Mouse (Mus musculus) cerebral cortex, adult 2 months (tissue): Measurements from ENCODE around the gene Ptch1.

Source experiments
- WGBS: fragments of 180-500 bp; shearing (Covaris S2); methylation state at CpG from one replicate; pipeline ENCODE4 v1.1.7; 2018; 5-methylcytosine and 5-hydroxymethylcytosine counted together

Gene Ptch1

DNA sequence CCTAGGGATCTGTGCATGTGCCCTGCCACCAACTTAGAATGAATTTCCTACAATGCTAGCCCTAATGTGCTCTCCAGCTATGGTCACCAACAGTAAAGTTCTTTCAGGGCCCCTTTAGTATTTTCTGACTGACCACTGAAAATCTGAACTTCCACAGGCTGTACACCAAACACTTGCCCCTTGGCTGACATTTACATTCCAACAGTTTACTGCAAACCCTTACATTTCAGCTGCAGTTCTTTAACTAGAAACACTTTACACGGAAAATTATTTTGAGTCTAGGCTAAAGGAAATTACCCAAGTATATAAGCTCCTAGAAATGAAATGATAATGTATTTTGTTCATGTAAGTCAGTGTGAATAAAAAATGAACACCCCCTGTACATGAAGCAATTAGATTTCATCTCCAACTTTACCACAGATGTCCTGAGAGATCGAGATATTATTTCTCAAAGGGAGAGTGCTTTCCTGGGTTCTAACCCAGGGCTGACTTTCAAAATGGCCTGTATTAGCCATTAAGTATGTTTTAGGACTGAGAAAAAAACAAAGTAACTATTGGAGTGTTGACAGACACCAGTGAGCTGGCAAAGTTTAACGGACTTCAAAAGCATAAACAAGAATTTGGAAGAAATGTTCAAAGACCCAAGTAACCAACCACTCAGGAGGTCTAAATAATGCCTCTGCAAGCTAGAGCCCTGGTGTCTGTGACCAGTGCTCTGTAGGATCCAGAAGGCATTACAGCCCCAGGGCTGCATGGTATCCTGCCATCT, 43.6 kb downstream of the Ptch1 start:
- 77% methylated on average over 3 of the region's 3 CpGs for WGBS

DNA sequence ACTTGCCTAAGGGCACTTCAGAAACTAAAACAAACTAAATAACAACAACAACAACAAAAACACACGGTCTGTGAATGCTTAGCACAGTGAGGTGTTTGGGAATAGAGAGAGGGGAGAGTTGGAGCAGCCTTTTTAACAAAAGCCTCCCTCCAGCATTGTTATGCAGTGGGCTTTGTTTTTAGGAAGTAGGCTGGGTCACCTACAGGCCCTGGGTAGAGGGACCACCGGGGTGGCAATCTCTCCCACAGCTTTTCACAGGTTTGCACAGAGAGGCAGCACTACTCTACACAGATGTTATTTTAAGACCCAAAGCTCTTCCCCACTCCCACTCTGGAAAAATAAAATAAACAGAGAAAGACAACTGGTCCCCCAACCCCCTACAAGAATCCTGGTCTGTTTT, 44.5 kb downstream of the Ptch1 start:
- 30% methylated on average over 2 of the region's 2 CpGs for WGBS

DNA sequence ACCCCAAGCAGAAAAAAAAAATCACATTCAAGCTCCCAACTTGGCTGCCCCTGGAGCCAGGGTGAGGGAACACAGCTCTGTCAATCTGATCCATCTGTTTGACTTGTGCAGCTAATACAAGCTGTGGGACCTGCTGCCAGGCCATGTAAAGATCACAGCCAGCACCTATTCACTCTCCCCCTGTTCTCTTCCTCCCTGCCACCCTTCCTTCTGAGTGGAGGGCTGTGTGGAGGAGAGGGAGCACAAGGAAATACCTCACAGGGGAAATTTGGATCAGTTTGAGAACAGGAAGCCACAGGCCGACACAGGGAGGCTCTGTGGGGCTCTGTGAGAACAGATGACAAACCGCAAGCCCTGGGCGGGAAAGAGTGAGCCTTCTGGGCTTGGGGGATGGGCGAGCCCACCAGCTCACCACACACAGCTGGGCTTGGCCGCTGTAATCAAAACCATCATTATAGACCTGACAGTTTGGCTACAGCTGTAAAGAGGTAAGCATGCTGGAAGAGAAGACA, 45.2 kb downstream of the Ptch1 start:
- 39% methylated on average over 5 of the region's 5 CpGs for WGBS

DNA sequence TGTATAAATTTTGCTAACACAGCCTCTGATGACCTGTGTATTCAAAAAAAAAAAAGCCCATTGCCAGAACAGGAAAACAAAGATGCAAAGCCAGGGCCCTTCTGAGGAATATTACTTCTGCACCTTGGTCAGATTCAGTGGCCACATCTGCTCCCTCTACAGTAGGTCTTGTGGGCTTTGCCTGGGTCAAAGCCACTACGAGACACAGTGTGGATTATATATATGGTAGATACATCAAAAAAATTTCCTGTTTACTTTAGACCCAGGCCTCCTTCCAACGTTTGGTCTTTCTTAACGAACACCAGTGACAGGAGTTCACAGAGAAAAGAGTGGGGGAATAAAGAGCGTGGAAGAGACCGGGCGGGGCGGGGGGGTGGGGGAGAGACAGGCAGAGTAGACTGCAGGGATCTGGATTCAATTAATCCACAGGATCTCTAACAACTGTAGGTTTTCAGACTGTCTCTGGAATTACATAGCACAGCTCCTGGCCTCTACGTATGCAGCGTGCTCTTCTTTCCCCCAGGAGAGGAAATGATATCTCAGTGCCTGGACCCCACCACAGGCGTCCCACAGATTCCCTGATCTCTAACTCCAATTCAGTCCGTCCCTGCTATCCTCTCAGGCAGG, 47.7 kb downstream of the Ptch1 start:
- 72% methylated on average over 11 of the region's 11 CpGs for WGBS

DNA sequence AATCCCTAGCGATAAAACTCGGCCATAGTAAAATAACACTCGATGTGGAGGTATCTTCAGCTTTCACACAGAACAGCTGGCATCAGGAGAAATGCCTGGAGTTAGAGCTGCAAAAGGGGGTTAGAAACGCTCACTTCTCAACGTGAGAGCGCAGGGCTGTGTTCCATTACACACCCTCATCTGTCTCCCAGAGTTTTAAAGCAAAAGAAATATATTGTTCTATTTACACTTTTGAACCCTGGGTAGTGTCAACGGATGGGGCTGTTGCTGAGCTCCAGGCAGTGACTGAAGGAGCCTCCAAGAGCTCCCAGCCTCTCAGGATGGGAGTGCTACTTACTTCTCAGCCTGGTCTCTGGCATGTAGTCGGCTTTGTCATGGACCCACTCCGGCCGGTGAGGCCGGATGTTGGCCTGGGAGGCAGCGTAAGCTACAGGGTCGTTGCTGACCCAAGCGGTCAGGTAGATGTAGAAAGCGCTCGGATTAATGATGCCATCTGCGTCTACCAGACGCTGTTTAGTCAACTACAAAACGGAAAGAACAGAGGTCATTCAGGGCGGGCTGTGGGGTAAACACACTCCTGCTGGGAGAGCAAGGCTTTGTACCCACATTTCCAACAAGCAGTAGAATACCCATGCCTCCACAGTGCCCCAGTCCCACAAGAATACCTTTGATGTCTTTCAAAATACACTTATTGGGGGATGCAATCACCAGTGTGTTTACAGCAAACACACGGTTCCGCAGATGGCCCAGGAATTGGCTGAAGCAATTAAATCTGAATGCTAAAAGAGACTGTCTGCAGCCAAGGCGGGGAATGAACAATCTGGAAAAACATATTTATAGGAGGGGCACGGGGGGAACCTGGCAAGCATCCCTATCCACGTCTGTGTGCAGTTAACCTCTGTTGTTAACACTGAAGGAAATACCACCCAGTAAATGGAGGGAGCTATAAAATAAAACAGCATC, 48.5 kb downstream of the Ptch1 start:
- 57% methylated on average over 25 of the region's 25 CpGs for WGBS

DNA sequence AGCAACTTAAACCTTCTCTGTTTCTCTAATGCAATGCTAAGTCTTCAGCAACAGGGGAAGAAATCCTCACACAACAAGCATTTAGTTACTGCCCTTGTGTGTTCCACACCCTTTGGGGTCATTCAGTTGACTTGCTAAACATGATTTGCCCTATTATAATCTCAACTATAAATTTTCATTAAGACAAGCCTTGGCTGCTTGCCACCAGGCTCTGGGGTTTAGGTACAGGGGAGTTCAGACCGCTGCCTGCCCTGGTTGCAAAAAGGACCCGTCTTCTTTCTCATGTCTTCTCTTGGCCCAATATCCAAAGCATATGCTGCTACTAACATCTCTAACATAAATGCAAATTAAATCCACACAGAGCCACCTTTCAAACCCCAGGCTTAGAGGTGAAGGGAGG, 49.3 kb downstream of the Ptch1 start:
- 75% methylated on average over 2 of the region's 2 CpGs for WGBS

DNA sequence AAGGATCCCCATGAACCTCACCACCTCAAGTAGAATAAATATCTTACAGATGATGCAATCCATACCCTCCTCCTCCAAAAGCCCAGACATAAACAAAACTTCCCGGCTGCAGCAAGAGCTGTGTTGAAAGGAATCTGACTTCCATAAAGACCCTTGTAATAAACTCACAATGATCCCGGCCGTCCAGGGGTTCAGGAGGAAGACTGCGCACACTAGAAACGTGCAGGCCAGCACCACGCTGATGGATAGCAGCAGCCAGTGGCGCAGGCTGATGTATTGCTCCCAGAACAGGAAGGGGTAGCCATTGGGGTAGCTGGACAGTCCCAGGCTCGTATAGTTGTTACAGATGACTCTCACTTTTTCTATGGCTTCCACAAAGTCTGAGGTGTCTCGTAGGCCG, 50.6 kb downstream of the Ptch1 start:
- 76% methylated on average over 10 of the region's 10 CpGs for WGBS

DNA sequence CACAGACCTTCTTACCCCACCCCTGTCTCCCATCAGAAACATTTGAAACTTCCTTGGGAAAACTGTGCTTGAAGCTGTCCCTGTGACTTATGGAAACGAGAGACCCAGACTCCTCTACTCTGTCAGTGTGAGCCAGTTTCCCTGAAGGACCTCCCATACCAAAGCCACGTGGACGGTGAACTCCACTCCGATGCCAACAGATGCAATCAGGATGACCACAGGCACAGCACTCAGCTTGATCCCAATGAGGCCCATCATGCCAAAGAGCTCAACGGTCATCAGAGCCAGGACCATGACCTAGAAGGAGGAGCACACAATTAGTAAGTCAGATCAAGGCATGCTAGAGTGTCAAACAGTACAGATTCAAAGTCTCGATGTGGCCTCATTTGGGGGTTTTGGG, 53.3 kb downstream of the Ptch1 start:
- WGBS = 88% methylated on average over 6 of the region's 6 CpGs

DNA sequence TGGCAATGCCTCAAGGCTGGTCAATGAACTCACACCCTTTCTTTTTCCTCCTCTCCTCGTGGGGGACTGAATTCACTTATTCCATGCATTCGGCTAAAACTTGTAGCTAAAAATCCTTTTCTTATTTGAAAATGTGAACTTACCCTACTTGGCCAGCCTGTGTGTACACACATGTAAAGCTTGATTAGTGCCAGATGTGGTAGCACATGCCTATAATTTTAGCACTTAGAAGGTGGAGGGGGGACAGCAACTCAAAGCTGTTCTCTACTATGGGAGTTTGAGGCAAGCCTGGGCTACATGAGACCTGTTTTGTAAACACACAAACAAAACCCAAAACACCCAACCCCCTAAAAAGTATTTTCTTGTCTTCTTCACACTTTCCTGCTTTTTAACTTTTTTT, 56.9 kb downstream of the Ptch1 start:
- WGBS = 76% methylated on average over 2 of the region's 2 CpGs

DNA sequence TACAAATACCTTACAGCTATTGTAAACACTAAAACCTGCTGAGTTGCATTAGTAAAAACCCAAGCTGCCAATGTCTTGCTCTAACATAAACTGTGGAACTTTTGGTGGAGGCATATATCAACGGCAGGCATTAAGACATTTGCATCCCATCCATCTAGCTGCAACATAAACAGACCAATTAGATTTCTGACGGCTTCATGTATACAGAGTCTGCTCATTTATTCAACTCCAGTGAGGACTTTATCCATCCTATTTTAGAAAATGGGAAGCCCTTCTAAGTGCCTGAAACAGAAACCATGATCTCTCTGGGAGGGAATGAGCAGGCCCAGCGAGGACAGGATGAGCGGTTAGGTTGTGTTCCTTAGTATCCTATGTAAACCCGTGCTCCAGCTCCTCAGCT, 57.9 kb downstream of the Ptch1 start:
- WGBS = 84% methylated on average over 5 of the region's 5 CpGs

DNA sequence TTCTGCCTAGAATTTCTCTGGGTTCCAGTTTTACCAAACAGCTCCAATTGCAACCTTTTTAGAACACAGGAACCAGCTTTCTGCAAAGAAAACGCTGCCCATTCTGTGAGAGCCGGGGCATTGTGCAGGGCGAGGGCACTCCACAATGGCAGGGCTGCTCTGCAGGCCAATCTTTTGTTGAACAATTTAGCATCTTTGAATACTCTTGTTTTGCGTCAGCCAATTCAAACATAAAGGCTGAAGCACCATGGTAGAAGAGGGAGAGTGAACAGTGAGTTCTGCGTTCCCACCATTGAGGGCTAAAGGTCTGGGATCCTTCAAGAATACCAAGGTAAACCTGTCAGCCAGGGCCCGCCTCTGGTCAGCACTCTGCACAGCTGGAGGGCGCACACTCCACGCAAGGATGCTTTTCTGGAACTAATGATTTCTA, 58.5 kb downstream of the Ptch1 start:
- 74% methylated on average over 8 of the region's 8 CpGs for WGBS

DNA sequence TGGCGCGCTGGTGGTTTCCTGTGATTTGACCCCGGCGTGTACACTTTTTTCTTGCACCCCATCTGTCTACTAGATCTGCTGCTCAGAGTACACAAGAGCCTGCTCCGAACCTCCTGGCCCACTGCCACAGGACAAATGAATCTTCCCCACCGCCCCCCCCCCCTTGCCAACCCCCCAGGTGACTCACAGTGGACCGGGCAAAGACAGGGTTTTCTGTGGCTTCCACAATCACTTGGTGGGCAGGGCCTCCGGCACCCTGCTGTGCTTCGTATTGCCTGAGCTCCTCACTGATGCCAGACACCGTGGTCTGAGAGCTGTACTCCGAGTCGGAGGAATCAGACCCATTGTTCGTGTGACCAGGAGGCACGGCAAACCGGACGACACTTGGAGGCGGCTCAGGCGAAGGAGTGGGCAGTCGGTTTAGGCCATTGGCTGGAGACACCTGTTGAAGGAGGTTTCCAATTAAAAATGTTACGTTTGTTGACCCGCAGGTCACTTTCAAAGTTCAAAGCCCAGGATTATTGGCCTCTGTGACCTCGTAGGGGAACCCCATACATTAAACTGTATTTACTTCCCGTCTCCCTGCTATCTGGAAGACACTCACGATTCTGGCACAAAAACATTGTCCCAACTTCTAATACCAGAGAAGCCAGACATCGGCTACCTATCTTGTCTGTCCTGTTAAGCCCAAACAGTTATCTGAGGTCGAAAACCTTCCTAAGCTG, 59.9 kb downstream of the Ptch1 start:
- 72% methylated on average over 26 of the region's 26 CpGs for WGBS

DNA sequence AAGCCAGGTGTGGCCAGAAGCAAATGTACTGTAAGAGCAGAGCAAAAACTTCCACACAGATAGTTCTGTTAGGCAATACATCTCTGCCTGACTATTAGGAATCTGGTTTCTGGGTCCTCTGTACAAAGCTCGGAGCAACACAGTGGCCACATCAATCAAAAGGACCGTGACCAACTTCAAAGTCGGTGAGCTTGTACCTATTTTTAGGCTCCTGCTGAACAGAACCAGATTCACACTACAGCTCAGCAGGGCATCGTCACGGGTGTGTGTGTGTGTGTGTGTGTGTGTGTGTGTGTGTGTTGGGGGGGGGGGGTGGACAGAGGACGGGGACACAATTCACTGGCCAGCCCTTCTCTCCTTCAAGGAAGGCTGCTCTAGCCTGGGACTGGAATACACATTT, 61.0 kb downstream of the Ptch1 start:
- 59% methylated on average over 6 of the region's 6 CpGs for WGBS

DNA sequence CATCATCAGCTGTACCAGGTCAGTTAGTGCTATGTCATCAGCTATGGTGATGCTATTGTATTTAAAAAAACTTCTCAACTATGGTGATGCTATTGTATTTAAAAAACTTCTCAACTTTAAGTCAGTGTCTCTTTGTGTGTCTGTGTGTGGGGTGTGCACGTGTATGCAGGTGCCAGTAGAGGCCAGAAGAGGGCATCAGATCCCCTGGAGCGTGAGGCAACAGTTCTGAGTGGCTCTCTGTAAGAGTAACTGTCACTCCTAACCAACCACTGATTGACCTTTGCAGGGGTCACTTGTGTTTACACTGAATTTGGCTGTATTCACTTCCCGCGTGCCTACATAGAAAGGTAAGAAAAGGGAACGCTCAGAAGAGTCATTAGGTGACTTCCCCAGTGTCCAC, 65.6 kb downstream of the Ptch1 start:
- WGBS = 95% methylated on average over 5 of the region's 5 CpGs

DNA sequence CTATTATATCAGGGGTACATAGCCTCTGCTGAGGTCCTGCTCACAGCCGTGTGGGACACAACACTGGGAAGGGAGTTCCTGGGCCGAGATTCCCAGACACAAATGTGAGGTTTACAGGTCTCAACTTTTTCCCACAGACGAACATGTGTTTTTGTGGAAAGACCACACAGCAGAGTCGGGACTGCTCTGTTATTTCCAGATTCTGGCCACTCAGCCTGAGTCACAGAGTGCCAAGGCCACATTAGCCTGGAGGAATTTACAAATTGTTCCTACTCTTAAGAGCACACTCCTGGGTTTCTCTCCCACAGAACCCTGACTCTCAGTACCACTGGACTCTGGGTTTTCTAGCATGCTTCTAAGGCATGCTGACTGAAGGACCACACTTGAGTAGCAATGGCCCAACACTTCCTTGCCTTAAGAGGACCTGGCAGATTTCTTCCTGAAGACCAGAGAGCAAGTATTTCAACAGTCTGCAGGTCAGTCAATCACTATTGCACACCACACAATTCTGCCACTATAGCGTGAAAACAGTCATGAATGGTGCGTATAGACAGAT, 66.3 kb downstream of the Ptch1 start:
- 92% methylated on average over 6 of the region's 6 CpGs for whole genome bisulfite sequencing

DNA sequence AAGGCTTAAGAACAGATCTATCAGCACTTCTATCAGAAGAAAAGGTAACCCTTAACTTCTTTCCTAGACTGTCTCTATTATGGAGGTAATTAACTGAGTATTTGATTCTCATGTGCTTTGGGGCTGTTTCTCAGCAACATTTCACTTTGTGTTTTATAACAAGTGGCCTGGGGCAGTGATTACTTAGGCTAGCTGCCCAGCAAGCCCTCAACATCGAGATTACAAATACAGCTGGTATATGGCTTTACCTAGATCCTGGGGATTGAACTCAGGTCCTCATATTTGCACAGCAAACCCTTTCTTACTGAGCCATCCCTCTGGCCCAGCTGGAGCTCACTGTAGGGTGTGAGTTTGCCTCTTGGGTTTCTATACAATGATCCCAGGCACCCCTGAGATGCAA, 67.0 kb downstream of the Ptch1 start:
- WGBS = 34% methylated on average over 1 of the region's 1 CpGs

DNA sequence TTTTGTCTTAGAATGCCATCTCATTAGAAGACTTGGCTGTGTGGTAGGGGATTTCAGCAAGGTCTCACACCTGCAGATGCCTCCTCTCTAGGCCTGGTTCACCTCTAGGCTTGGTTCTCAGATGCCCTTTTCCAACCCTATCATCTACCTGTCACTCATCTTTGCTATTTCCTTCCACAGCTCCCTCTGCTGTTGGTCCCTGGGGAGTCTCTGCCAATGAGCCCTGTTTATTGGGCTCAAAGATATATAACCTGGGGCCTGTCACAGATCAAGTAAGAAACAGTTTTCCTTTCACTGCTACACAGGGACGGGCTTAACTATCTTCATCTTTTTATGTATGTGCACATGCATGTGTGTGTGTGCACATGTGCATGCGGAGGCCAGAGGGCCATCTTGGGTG, 71.0 kb downstream of the Ptch1 start:
- WGBS = 98% methylated on average over 2 of the region's 2 CpGs

DNA sequence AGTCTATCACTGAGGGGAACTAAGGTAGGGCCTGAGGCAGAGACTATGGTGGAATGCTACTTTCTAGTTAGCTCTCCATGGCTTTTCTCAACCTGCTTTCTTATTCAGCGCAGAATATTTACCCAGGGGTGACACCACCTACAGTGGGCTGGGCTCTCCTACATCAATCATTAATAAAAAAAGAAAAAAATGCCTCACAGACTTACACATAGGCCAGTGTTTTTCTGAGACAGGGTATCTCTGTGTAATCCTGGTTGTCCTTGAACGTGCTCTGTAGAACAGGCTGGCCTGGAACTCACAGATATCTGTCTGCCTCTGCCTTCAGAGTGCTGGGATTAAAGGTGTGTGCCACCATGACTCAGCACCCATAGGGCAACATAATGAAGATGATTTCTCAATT, 73.9 kb downstream of the Ptch1 start:
- 99% methylated on average over 2 of the region's 2 CpGs for WGBS

DNA sequence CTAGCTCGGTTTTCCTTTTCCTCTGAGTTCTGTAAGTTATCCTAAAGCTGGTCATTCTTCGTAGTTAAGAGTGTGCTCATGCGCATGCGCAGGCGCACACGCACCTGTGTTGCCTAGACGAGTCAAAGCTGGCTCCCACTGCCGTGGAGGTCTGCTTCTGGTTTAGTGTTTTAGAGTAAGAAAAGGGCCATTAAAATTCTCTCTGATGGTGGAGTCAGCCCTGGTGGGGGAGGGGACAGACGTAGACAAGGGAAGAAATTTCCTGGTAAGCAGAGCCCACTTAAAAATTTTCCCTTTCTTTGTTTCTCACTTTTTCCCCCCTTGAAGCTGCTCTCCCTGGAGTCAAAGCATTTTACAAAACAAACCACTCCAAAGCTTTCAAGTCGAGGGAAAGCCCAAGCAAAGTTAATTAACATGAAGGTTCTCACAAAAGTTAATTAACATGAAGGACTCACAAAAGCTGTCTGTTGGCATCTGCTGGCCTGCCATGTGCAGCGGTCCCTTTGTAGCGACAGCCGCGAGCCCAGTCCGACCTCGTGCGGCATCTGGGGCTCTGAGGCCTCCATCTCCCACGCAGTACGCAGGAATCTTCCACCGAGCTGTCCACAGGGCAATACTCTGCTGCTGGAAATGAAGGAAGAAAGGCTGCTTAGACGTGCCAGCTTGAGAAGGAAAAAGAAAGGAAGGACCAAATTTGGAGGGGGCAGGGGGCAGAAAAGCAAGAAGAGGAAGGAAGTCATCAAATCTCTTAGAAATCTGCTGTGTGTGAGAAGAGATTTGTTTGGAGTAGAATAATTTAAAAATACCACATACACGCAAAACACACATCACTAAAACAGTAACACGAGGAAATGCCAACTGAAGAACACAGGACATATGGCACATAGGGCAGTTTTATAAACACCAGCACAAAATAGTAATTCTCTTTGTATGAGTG, 76.5 kb downstream of the Ptch1 start, which contains the start of gene Fancc:
Fancc (minus strand) TSS at position 633 of the 937 bp plus-strand sequence.
- WGBS = 19% methylated on average over 23 of the region's 23 CpGs

DNA sequence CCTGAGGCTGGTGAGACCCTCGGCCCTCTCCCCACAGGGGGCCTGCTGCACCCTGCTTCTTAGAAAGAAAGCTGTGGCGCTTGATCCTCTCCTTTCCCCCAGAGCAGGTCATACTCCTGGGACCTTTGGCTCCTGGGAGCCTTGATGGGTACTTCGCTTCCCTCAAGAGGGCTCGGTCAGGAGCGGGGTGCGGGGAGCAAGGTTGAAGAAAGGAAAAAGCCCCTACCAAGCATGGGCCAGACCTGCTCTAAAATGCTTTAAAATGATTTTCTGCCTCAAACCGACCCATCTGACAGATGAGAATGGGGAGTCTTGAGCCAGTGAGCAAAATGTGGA, 85.7 kb downstream of the Ptch1 start:
- 80% methylated on average over 7 of the region's 7 CpGs for whole genome bisulfite sequencing
